Mouse (Mus musculus) gastrocnemius, postnatal 10 days (tissue): ENCODE measurements around the gene Mei4. TPM values are rescaled to one million over a fixed set of nuclear protein-coding genes. Genes with fewer than 3 reads are reported as not detected.

Experiments used
- DNase-seq: peaks from one replicate; pipeline ENCODE4 v3.0.0; 2021; ENCODE audit warnings: mixed read lengths
- total RNA-seq, 2 experiments: library from RNA; stranded (reverse); gene quantifications; 2 replicates each; pipeline ENCODE4 v1.2.3; 2021

Gene Mei4
- total RNA-seq, 2 experiments from 2014 or later: not detected

- DNase-seq: no peak
Measured at GRCm38 (mm10) chr9:82160143-82160542, 296.7 kb downstream of the Mei4 start.

- no peak for DNase-seq
Measured at GRCm38 (mm10) chr9:82162415-82162814, 298.9 kb downstream of the Mei4 start.

GRCm38 (mm10) chr9:82217976-82218375, 354.5 kb downstream of the Mei4 start:
- no peak for DNase-seq

GRCm38 (mm10) chr9:82247695-82248445, 384.4 kb downstream of the Mei4 start:
- DNase-seq: no peak

Other genes starting within 250 kb of the Mei4 start
- gene Htr1b, start 229.8 kb upstream of the Mei4 start, total RNA-seq: under 1 TPM; 0.11 to 0.12 TPM